Mouse (Mus musculus) brain, embryonic 18.5 days (tissue): ENCODE measurements at regions not wholly inside any gene's neighbourhood (a gene's known extent, or its start where the extent isn't known, plus 50 kb on each side); places are given as distances from the start of the nearest gene placed in this dataset.

ENCODE experiments used
- DNase-seq: peaks from one replicate; pipeline ENCODE4 v3.0.0-alpha.2; 2012; ENCODE audit warnings: low read depth, low spot score

DNA sequence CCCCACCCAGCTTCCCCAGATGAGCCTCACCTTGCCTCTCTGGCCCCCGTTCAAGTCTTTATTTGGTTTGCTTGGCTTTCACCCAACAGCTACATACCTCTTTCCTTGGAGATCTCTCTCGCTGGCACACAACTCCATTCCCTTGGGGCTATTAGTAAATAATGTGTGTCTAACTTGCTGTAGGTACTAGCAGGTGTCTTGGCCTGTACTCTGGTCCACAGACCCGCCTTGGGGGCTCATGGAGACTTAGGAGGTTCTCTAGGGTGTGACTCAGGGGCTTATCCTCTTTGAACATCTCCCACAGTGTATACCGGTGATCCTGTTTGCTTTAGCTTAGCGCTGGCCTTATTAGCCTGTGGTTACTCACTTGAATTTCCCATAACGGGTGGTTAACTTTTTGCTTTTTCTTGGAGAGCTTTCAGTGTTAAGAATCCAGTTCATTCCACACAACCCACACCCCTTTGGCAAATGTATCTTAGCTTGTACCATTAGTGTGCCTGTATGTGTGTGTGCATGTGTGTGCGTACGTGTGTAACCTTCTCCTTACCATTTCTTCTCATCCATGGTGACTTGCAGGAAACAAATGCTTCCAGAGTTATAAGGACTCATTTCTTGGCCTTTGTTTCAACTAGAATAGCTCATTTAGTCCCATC lies 67.3 kb upstream of the Map4k3 start:
- no peak for DNase-seq

DNA sequence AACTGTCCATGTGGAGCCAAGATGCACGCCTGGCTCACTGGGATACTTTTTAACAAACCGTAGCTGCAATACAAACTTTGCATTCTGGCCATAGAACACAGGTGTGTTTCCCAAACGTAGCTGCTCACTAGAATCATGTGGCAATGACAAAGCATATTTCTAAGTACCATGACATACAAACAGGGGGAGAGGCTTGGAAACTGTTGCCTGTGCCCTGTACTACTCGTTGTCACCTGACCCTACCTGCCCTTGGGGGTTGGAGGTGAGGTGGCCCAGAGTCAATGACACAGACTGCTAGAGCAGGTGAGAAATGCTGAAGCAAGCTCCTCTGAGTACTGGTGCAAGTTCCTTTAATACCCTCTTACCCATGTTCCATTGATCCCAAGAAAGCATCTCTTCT lies 64.3 kb upstream of the Map4k3 start:
- no peak for DNase-seq

DNA sequence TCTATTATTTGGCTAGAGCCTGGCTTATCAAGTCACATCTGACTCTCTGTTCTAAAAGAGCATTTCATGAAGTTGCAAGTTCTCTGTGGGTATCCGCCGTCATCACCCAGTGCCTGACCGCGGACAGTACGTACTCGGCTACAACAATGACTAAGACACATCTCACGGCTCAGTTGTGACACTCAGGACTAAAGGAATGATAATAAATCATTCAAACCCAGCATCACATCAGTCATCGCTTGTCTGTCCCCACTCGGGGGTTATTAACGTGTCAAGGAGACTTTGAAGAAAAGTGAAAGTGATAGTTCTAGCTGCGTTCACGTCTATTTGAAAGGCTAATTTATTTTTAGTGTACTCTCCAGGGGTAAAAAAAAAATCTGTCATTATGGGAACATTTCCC lies 61.4 kb upstream of the Map4k3 start:
- DNase-seq, result no peak

DNA sequence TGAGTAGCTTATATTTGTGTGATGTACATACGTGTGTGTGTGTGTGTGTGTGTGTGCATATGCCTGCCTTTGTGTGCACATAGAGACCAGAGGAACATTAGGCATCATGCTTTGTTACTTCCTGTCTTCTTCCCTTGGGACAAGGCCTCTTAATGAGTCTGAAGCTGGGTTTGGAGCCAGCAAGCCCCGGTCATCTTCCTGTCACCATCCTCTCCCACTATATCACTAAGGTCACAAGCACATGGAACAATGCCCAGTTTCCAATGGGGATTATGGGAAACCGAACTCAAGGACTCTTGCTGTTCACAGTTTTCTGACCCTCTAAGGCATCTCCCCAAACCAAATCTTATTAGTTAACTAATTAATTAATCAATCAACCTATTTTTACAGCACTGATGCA lies 60.7 kb upstream of the Map4k3 start:
- DNase-seq, result no peak

DNA sequence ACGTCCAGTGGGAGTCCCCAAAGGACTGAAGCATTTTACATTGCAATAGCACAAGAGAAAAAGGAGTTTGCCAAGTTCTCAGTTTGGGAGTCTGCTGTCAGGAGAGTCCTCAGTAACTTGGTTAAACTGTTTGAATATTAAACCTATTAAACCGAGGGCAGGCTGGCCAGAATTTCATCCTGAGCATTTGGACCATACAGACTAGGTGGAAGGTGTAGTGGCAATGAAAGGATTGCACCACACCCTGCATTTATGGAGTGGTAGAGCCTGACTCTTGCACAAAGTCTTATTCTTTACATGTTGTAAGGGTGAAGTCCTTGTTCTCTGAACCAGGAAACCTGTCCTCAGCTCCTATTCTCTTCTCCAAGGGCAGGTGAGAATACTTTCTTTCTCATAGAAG lies 58.6 kb upstream of the Map4k3 start:
- no peak for DNase-seq

DNA sequence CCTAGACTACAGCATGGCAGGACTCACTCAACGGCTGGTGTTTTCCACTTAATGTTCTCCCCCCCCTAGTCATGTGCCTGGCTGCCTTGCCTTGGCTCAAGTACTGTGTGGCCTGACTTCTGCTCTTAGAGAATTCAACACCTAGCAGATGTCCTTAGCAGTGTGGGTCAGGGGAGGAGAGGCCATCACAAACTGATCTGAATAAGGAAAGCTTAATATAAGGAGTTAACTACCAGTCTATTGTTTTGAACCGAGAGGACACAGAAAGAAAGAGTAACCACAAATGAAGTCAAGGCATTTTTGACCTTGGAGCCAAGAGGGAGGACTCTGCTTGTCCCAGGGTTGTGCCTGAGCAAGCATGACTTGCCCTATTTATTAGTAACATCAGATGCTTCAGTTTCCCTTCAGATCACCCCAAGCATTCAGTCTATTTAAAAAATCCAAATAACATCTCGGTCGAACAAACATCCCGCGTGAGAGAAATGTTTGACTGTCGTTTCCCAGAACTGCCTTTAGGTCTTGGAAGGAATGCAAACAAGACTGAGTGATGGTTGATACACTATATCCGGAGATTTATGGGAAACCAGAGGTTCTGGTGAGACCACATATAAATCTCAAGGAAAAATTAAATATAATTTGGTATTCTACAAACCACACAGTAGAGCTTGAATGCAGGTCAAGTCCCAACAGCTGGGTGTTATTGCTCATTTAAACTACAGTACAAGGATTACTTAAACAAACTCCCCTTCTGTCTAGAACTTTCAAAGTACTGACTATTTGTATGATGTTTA lies 58.0 kb upstream of the Map4k3 start:
- no peak for DNase-seq

DNA sequence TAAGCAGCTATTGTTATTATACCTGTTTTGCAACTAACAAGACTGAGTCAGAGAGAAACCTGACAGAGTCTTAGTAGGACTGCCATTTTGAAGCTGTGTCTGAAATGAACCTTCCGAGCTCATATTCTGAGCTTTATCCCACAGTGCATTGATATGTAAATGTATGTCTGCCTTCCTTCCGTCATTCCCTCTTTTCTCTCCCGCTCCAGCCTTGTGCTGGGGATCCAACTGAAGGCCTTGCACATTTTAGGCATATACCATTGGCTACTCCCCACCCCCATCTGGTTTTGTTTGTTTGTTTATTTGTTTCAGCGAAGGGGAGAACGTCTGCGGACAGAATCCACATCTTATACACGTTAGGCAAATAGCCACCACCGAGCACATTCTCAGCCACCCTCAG lies 57.2 kb upstream of the Map4k3 start:
- DNase-seq, result no peak

DNA sequence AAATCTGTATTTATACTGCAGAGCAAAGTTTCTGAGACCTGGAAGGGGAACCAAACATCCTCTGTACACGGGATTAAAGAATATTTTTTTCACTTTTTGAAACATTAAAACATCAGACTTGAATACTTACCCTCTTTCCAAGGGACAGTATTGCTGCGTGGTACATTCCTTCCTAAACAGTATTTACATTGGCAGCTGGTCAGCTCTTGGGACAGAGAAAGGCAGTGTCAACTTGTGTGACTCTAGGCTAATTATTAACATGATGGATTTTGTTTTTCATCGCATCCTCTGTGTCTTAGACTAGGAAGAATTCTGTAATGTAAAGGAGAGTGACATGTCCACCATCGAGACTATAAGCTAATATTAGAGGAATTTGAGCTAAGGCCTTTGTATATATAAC lies 56.8 kb upstream of the Map4k3 start:
- DNase-seq, result no peak

DNA sequence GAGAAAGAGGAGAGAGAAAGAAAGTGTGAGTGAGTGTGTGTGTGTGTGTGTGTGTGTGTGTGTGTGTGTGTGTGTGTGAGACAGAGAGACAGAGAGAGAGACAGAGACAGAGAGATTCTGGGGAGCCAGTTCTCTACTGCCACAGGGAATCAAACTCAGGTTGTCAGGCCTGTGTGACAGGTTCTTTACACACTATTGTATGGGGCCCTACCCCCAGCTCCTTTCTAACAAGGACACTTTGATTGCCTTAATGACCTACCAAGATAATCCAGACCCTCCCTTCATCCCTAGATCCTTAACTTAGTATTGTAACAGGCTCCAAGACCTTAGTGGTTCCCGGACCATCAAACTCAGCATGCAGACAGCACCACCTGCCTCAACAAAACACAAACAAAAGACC lies 53.9 kb upstream of the Map4k3 start:
- no peak for DNase-seq

DNA sequence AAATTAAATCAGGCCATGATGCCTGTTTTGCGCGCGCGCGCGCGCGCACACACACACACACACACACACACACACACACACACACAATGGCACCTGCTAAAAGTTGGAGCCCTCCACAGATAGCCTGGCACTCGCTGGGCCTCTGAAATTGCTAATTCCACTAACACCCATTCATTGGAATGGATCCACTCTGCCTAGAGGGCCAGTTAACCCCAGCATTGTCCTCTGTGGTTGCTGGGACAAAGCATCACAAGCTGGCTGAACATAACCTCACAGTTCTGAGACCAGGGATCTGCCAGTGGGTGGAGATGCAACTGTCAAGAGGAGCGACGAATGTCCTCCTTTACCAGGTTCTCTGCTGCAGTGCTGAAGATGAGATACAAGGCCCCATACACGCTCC lies 53.3 kb upstream of the Map4k3 start:
- no peak for DNase-seq

DNA sequence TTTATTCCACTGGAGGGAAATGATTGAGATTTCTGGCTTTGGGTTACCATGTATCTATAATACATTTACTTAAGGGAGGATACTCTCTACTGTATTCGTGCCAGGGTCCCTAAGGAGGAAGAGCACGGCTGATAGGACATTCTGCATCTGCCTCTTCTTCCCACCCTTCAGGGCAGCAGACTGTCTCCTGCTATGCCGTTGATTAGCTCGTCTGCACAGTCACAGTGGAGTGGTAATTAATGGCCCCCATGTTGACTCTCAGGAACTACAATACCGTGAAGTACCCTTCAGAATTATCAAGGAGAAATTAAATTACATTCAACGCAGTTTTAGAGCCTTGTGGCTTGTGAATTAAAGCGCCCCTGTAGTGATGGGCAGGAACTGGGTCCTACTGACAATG lies 52.0 kb upstream of the Map4k3 start:
- DNase-seq, result no peak

DNA sequence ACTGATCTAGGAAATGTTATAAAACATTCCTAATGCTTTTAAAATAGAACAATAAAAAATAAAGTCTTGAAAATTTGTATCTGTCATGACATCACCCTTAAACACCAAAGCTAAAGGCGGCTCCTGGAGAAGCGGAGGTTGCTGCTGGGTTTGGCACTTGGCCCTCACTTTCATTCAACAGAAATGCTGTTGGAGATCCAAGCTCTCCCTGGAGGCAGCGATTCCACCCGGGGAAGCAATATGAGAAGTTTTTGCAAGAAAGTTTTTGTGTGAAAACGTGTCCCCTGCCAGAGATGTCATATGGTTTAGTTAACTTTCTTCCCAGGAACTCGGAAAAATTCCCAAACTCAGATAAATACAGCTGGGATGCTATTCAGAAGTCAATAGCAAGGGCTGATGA lies 51.5 kb upstream of the Map4k3 start:
- DNase-seq, result no peak
